Mouse (Mus musculus): ENCODE measurements at regions not wholly inside any gene's neighbourhood (a gene's known extent, or its start where the extent isn't known, plus 50 kb on each side); places are given as distances from the start of the nearest gene placed in this dataset.

- DNase-seq, result no peak
These were observed 260.9 kb downstream of the Sox4 start for GRCm38 (mm10) chr13:28692587-28692986.

- no peak for DNase-seq
These were observed 262.9 kb downstream of the Sox4 start for GRCm38 (mm10) chr13:28690511-28691160.

GRCm38 (mm10) chr13:28687838-28688237, 265.7 kb downstream of the Sox4 start:
- no peak for DNase-seq

- DNase-seq, result no peak
These were observed 269.2 kb downstream of the Sox4 start for GRCm38 (mm10) chr13:28684311-28684710.

GRCm38 (mm10) chr13:28680266-28680665, 273.2 kb downstream of the Sox4 start:
- DNase-seq, result no peak

GRCm38 (mm10) chr13:28673622-28674021, 279.9 kb downstream of the Sox4 start:
- DNase-seq, result no peak

GRCm38 (mm10) chr13:28671543-28671942, 282.0 kb downstream of the Sox4 start:
- DNase-seq, result no peak

- no peak for DNase-seq
These were observed 283.5 kb downstream of the Sox4 start for GRCm38 (mm10) chr13:28669832-28670585.

GRCm38 (mm10) chr13:28666832-28667231, 286.7 kb downstream of the Sox4 start:
- DNase-seq, result no peak

GRCm38 (mm10) chr13:28665150-28665549, 288.4 kb downstream of the Sox4 start:
- no peak for DNase-seq

GRCm38 (mm10) chr13:28664698-28665097, 288.8 kb downstream of the Sox4 start:
- no peak for DNase-seq

GRCm38 (mm10) chr13:28663950-28664681, 289.4 kb downstream of the Sox4 start:
- DNase-seq, result peak; percentile 49 to 66

GRCm38 (mm10) chr13:28663459-28663858, 290.1 kb downstream of the Sox4 start:
- DNase-seq, result no peak

GRCm38 (mm10) chr13:28662316-28662752, 291.2 kb downstream of the Sox4 start:
- no peak for DNase-seq

GRCm38 (mm10) chr13:28660151-28660550, 293.4 kb downstream of the Sox4 start:
- no peak for DNase-seq

- no peak for DNase-seq
These were observed 294.9 kb downstream of the Sox4 start for GRCm38 (mm10) chr13:28658652-28659051.

- no peak for DNase-seq
These were observed 298.6 kb downstream of the Sox4 start for GRCm38 (mm10) chr13:28654883-28655282.

GRCm38 (mm10) chr13:28653362-28653761, 300.2 kb downstream of the Sox4 start:
- no peak for DNase-seq

- no peak for DNase-seq
These were observed 301.7 kb downstream of the Sox4 start for GRCm38 (mm10) chr13:28651810-28652209.

- no peak for DNase-seq
These were observed 307.6 kb downstream of the Sox4 start for GRCm38 (mm10) chr13:28645881-28646280.

- no peak for DNase-seq
These were observed 308.5 kb downstream of the Sox4 start for GRCm38 (mm10) chr13:28644846-28645574.

- no peak for DNase-seq
These were observed 312.7 kb downstream of the Sox4 start for GRCm38 (mm10) chr13:28640826-28641225.
